Mouse (Mus musculus) cerebellum, postnatal 25 days (tissue): ENCODE measurements around the gene Cd46.

Experiments used
- DNase-seq, 2 experiments: peaks; one replicate each; pipeline ENCODE4 v3.0.0; 2021; ENCODE audit warnings: mixed read lengths in 2 of 2

Cd46 gene

DNA sequence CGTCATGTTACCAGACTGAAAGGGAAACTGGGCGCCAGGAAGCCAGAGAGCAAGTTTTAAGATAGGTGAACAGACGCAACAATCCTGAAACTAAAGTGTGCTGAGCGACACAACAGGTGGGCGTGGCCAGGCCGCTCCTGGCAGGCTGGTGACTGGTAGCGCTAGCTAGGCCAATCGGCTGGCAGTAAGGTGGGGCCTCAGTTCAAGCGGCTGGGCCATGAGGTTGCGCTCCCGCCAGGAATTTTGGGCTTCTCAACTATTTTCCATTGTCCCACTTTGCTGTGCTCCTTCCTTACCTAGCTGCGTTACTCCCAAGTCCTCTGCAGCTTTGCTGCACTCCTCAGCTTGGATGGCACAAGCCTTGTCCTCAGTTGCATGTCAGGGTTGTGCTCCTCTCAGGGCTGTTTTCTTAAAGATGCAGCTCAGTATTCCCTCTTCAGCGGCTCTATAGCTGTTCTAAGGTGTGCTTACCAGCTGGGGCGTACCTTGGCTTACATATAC lies at the start of gene Cd46:
Gene Cd46, minus strand, starts transcription at position 30 of the 501 bp plus-strand sequence.
- peak; percentile 23 to 60 for DNase-seq

DNA sequence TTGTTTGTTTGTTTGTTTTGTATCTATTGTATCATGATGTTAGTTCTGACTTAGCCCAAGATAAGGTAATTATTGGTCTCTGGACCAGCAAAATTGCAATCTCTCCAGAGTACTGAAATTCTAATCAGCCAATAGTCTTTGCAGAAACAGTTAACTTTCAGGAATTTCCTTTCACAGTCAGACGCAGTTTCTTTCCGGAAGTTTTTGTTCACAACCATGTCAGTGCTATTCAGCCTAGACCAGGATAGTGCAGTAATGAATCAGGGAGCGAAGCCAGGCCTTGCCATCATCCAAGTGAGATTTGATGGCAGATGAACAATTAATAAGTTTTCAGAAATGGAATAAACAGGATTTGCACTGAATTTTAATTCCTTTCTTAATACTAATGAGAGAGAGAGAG lies 40.0 kb upstream of the Cd46 start:
- DNase-seq: no peak

DNA sequence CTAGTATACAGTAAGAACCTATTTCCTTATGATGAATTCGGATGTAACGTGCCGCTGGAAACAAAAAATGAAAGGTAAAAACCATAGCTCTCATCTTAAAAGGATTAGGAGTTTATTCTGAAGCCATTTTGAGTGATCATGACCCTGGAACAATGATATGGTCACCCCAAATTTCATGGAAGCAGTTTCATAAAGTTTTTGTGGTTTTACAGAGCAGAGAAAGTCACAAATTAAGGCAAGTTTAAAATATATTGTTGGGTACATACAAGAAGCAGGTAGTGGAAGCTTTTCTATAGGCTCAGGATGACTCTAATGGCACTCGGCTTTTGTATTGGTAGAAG lies 39.6 kb upstream of the Cd46 start:
- no peak for DNase-seq

DNA sequence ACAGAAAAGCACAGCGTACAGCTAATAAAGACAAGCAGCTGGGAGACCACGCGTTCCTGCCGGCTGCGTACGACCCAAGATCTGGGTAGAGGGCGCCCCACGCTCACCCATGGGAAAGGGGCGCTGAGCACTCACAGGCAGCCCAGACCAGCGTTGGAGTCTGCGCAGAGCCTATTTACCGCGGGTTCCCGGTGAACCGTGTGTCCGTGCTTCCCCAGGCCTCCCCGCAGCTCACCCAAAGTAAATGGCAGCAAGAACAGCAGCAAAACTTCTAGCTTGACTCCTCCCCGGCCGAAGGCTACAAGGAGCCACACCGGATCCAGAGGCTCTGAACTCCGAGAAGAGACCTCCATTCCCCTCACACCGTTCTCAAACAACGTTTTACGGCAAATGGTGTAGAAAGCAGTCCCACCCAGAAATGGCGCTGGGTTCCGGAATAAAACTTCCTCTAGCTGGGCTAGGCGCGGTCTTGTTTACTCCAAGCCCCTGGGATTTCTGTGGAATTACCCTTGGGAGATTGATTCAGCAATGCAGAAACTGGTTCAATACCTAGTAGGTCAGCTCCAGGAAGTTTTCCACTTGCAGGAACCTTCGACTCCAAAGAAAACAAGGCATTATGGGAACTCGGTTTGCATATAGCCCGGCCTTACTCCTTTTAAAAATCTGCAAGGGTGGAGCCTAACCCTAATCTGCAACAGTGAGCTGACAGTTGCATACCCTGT lies 39.1 kb upstream of the Cd46 start, which contains the start of gene Cr1l:
Gene Cr1l, minus strand, starts transcription at position 634 of the 722 bp plus-strand sequence.
- DNase-seq: peak; percentile 86 to 87

DNA sequence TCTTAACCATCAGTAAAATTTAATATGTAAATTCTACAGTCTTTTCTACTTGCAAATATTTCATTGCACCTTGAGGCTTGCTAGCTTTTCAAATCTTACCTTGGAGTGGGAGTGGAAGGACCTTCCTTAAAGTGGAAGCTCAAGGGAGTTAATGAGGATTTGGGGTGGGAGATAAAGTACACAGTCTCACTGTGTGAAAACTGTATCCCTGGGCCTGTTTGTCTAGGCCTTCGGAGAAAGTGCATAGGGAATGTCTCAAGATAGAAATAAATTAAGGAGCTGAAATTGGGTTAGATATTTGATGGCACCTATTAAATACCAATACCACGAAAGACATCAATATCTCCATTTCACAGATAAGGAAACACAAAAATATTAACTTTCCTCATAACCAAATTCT lies 38.4 kb upstream of the Cd46 start:
- DNase-seq: no peak

DNA sequence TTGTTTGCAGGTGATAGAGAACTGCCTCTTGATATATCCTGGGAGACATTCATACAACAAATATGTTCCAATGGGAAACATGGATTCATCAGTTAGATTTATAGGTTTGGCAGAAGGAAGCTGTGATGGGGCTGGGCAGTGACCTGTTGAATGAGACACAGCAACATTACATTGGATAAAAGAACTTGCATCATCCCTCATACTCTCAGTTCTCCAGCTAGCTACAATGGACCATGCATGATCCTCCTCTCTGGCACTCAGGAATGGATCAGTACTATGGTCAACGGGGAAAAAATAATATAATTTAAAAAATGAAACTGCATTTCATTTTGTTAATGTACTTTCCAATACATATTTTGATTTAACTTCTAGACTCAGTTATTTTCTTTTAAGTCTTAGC lies 37.8 kb upstream of the Cd46 start:
- DNase-seq: no peak

DNA sequence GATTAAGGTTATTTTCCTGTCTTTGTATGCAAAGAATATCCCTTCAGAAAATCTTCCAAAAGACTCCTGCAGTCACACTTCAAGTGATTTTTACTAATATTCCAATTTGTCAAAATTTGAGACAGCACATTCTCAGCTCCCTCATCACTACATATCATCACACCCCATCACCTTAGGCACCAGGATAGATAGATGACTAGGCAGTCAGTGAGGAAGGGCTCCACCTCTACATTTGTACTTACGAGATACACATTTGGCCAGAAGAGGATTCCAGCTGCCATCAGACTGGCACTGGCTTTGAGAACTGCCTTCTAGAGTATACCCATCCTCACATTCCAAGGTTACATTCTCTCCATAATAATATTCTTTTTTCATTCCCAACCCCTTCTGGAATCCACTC lies 22.4 kb upstream of the Cd46 start:
- no peak for DNase-seq

DNA sequence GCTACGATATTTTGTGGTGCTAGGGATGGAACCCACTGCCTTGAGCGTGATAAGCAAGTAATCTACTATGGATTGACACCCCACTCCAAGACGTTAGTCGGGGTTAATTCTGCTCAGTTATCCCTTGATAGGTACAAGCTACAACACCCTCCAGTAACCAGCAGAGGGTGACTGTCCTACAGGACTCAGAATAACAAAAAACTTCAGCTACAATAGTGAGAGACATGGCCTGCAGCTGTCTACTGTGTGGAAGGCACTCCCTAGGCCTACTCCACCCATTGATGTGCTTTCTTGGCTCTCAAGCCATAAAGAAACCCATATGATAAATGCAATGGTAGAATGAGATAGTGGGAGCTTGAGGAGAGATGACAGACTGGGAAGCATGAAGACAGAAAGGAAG lies 21.6 kb upstream of the Cd46 start:
- no peak for DNase-seq

DNA sequence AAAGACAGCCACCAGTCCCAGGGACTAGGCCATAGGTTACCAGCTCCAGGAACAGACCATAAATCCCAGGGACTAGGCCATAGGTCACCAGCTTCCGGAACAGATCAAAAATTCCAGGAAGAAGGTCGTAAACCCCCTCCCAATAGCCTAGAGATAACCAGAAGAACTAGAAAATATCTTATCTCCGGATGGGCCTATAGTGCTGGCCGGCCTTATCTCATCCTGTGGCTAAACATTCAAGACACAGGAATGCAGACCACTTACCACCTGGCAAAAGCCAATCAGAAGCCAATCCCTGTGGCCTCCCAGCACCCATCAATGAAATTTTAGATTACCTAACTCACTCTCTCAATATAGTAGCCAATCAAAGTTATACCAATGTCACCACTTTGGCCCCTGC lies 8.6 kb upstream of the Cd46 start:
- no peak for DNase-seq

DNA sequence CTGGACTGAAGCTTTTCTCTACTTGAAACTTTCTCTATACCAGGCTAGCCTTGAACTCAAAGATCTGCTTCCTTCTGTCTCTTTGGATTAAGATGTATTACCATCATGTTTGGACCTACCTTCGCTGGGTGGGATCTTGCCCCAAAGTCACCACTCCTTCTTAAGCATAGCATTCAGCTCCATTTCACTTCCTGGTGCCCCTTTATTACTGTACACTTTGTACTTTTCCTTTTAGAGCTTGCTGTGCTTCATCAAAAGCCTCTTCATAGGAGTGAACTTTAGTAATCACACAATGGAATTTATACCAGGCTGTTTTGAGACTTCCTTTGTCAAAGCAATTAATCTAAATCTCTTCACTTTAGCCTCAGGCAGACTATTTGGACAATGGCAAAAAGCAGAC lies 6.0 kb upstream of the Cd46 start:
- no peak for DNase-seq

DNA sequence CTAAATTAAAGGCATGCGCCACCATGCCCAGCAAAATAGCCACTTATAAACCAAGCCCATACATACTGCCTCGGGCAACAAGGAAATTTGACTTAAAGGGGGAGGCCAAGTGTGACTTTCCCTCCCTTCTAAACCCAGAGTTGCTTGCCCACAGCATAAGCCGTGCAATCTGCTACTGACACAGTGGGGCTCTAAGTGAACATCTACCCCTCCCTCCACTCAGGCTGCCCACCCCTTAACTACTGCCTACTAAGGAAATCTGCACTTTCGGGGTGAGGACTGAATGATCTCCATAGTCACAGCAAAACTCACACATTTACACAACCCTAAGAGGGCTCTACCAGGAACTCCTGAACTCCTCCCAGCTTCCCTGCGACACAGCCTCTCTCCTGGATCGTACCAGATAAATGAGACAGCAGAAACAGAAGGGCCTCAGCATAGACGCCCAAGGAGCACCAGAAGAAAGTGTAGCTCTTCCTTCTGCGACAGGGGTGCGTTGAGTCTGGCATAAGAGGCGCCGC lies 290 bp downstream of the Cd46 start:
- no peak for DNase-seq

DNA sequence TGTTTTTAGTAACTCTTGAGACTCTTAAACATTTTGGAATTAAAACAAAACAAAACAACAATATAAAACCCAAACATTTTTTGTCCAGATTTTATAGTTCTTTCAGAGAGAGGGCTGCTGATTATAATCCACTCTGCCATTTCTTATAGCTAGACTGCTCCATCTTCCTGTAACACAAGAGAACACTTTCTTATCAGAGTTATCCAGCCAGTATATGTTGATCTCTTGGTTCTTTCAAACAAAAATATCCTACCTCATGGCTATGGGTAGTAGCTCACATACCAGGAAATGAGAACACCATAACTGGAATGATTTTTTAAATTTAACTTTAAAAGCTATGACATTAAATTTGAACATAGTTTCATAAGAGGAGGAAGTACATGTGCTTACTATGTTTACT lies 9.9 kb downstream of the Cd46 start:
- no peak for DNase-seq

DNA sequence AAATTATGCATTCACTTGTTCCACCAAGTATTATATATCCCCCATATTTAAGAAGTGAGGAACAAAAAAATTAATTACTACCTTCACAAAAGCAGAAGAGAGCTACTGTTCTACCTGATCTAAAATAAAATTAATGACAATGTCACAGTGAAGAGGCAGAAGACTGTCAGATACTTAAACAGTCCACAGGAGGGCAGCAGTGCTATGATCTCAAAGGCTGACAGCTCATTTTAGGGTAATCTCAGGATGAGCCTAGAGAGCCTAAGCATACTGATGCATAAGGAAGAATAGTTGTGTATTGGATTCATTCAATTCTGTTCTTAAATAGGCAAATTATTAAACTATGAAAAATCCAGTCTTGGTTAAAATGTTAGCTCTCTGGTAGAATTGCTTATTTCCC lies 51.6 kb downstream of the Cd46 start:
- DNase-seq: peak in 1 of 2 experiments; percentile 67

DNA sequence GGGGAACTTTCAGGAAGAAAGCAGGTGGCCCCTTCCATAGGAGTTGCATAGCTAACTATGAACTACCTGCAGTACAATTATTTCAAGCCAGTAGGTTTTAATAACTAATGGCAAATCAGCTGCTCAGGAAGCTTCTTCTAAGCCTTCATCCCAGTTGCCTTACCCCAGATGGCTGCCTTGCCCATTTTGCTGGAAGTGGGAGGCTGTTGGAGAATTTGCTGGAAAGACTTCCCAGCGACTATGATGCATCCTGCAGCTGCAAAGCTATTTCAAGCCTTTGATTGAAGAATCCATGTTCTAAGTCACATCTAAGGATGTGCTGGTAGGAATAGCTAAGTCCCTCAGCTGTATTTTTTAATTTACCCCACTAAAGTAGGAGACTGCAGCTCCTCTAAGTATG lies 53.7 kb downstream of the Cd46 start:
- no peak for DNase-seq

DNA sequence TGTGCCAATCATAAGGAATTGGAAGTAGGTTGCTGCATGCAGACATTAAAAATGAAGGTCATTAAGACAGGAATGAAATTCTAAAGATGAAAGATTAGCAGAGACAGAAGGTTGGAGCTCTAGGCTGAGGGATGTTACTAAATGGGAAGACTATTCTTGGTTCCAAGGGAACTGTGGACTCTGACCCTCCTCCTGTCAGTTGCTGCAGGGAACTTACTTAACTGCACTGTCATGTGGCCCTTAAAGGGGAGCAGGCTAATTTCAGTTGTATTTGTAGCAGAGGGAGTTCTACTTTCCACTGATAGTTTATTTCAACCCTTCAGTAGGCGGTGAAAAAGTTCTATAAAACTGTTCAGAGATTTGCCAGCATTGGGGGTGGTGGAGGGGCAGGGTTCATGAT lies 54.1 kb downstream of the Cd46 start:
- DNase-seq: no peak

DNA sequence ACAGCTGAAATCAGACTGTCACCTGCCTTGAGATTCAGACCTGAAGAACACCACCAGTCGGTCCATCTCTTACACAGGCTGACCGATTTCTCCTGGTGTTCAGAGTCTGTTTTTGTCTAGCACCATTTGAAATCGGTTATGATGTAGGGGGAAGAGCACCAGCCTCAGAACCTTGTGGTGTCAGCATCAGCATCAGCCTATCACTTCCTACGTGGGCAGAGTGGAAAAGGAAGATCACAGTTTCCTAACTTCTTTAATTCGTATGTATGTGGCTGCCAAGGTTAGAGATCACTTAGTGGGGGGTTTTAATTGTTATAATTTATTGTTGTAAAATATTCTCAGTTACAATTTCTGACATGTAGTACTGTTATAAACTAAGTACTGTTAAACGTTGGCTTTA lies 54.6 kb downstream of the Cd46 start:
- no peak for DNase-seq

DNA sequence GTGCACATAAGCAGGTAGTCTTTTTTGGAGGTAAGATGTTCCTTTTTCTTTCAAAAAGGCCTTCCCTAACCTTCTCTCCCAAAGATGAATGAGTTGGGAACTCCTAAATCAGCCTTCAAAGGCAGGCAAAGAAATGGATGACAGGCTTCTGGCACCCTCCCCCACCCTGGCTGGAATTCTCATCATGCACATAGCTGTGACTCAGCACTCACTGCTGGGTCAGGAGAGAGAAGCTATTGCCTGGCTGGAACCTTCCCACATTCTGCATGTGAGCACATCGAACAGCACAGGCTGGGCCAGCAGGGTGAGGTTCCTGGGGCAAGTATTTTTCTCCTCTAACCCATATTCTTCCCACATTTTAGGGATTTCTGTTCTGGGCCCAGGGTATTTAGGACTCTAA lies 58.1 kb downstream of the Cd46 start:
- peak; percentile 38 to 71 for DNase-seq

DNA sequence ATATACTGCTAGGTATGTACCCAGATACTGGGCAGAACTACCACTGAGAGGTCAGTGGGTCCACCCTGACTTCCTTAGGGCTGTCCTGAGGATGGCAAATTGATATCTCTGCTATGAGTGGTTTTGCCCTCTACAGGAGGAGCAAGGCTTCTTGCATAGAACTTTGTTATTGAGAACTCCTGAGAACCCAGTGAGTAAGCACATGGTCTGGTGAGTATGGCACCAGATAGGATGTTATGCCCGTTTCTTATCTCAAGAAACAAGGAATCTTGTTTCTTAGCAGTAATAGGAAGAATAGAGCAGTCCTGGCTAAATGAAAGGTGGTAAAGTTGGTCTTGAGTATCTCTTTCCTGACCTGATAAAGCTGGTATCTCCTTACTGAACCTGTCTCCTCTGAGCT lies 59.3 kb downstream of the Cd46 start:
- DNase-seq: no peak

DNA sequence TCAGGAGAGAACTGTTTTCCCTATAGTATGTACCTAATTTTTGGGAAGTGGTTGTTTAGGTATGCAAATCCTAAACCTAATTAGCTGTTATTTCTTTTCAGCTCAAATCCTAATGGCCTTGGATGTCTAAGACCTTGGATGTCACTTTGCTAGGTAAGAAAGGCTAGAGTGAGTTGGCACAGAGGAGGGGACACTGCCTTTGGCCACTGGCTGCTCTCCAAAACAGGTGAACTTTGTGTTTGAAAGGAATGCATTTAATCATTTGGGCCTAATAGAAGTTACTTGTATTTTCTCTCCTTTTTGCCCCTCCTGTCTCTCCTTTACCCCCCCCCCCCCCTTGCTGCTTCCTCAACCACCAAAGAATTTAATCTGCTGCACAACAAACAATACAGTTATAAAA lies 60.3 kb downstream of the Cd46 start:
- no peak for DNase-seq

DNA sequence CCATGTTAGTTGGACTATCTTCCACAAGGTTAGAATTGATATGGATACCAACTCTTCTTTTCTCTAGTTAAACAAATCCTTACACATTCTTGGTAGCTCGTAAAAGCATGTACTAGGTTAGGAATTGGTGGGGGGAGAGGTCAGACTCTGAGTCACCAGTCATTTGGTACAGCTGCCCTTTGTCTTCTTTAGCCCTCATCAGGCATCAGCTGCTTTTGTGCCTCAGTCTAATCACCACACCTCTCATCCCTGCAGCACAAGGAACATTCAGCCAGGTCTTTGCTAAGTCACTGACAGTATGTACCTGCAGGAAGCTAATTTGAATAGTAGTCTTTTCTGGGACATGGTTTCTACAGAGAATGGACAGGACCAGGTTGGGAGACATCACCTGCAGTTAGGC lies 64.5 kb downstream of the Cd46 start:
- DNase-seq: no peak

DNA sequence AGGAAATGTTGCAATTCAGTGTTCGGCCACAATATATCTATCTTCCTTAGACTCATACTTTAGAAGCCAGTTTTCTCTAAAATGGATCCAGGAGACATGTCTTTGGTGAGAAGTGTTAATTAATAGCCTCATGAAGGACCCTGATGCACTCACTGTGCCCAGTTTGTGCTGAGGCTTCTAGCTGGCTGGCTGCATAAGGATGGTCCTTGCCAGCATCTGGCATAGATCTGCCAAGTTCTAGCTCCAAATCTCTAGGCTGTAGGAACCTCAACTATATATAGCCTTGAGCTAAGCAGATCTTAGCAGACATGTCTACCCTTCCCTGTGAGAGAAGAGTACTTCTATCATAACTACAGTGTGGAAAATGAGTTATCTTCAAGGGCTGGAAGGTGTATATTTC lies 68.2 kb downstream of the Cd46 start:
- no peak for DNase-seq

DNA sequence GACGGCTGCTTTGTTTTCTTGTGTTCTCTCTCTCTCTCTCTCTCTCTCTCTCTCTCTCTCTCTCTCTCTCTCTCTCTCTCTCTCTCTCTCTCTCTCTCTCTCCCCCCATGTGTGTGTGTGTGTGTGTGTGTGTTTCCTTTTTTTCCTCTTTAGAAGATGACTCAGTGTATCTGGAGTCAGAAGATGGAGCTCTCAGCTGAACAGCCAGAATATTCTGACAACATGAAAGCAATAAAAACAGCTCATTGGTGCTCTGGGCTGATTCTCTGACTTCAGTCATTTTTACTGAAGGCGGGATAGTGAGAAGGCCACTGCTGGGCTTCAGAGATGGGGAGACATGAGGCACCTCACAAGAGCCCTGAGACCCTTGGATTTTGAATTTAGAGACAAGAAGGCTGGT lies 70.2 kb downstream of the Cd46 start:
- DNase-seq: no peak

DNA sequence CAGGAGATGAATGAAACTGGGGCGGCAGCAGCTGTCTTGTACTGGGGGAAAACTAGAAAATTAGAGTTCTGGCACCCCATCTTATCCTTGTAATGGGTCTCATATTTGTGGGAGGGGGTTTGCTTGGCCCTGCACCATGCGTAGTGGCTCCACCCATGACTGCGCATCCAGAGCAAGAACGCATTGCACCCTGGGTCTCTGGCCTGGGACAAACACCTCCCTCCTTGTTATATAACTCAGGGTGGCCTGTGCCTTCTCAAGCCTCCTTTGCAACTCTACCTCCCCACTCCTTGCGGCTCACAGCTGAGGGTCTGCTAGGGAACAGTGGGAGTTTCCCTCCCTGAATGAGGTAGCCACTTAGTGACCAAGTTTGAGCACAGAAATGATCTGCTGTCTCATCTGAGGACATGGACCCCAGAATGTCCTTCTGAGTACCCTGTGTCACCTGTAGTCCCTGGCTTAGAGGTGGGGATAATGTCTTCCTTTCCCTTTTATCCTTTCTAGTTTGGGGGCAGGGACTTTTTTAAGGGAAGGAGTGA lies 72.9 kb downstream of the Cd46 start:
- DNase-seq: no peak

DNA sequence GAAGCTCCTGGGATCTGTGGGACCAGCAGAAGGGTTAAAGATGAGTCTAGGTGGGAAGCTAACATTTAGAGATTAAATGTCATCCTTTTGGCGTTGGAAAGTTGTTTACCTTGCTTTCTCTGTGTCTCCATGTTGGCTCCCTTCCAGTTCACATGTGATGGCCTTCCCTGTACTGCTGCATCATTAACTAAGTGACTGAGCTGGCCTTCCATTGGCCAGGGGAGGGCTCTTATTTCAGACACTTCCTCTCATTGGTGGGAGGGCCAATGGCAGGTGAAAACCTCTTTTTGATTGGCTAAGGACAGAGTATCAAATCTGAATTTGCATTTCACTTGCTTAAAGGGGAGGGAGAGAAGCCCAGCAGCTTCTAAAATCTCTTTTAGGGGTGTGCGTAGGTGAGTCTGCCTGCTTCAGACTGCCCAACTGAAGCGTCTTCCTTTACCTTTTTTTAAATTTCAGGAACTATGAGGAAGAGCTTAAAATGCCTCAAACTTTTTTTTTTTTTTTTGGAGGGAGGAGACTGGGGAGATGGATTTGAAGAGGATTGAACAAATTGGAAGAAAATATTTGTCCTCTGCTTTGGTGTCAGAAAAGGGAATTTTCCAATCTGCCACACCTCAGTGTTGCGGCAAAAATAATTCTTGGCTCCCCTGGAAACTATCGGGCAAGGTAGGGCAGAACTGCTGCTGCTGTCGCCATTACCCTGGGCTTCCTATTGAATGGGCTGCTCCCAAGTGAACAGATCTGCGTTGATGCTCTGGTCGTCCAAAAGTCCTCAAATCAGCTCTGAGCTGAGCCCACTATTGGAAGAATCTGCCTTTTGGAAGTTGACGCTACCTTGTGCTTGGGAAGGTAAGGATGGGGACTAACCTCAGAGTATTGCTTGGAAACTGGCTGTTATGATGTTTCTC lies 73.7 kb downstream of the Cd46 start:
- peak; percentile 53 to 64 for DNase-seq
